Mouse (Mus musculus) c-Kit-positive CD71-positive TER-119-positive erythroid progenitor cells, embryonic 14.5 days (primary cell): ENCODE measurements around the gene Btg1.

Experiments
- DNase-seq: peaks from one replicate; pipeline ENCODE4 v3.0.0-alpha.2; 2013; ENCODE audit warnings: low spot score

The Btg1 gene

GRCm38 (mm10) chr10:96616709-96617116, at the start of gene Btg1:
Gene Btg1, plus strand, starts transcription at chr10:96617006.
- DNase-seq, result peak; percentile 98

GRCm38 (mm10) chr10:96569469-96569868, 47.3 kb upstream of the Btg1 start:
- no peak for DNase-seq

GRCm38 (mm10) chr10:96571176-96571575, 45.6 kb upstream of the Btg1 start:
- no peak for DNase-seq

- no peak for DNase-seq
These were observed 42.0 kb upstream of the Btg1 start for GRCm38 (mm10) chr10:96574786-96575185.

GRCm38 (mm10) chr10:96575338-96575737, 41.5 kb upstream of the Btg1 start:
- DNase-seq, result no peak

- DNase-seq, result no peak
These were observed 37.9 kb upstream of the Btg1 start for GRCm38 (mm10) chr10:96578924-96579323.

- no peak for DNase-seq
These were observed 37.4 kb upstream of the Btg1 start for GRCm38 (mm10) chr10:96579436-96579835.

GRCm38 (mm10) chr10:96580246-96580645, 36.6 kb upstream of the Btg1 start:
- DNase-seq, result no peak

GRCm38 (mm10) chr10:96581232-96581631, 35.6 kb upstream of the Btg1 start:
- DNase-seq, result no peak

GRCm38 (mm10) chr10:96586191-96586880, 30.5 kb upstream of the Btg1 start:
- DNase-seq, result no peak

GRCm38 (mm10) chr10:96586881-96587217, 30.0 kb upstream of the Btg1 start:
- no peak for DNase-seq

- no peak for DNase-seq
These were observed 28.6 kb upstream of the Btg1 start for GRCm38 (mm10) chr10:96588233-96588632.

- no peak for DNase-seq
These were observed 27.0 kb upstream of the Btg1 start for GRCm38 (mm10) chr10:96589781-96590180.

- DNase-seq, result no peak
These were observed 24.7 kb upstream of the Btg1 start for GRCm38 (mm10) chr10:96592089-96592488.

- DNase-seq, result no peak
These were observed 21.2 kb upstream of the Btg1 start for GRCm38 (mm10) chr10:96595435-96596132.

- DNase-seq, result no peak
These were observed 20.4 kb upstream of the Btg1 start for GRCm38 (mm10) chr10:96596411-96596810.

- no peak for DNase-seq
These were observed 17.2 kb upstream of the Btg1 start for GRCm38 (mm10) chr10:96599641-96600040.

GRCm38 (mm10) chr10:96601670-96602069, 15.1 kb upstream of the Btg1 start:
- DNase-seq, result no peak

- DNase-seq, result no peak
These were observed 14.5 kb upstream of the Btg1 start for GRCm38 (mm10) chr10:96602339-96602738.

GRCm38 (mm10) chr10:96605168-96605567, 11.6 kb upstream of the Btg1 start:
- DNase-seq, result no peak

GRCm38 (mm10) chr10:96605856-96606255, 10.9 kb upstream of the Btg1 start:
- no peak for DNase-seq

GRCm38 (mm10) chr10:96607617-96608185, 9.1 kb upstream of the Btg1 start:
- DNase-seq, result no peak
